Comparison of ENCODE assay signal across 23 mouse cellular contexts in genomic region chr9:108411381-108411942, GRCm38 (mm10). TPM values are rescaled to one million over a fixed set of nuclear protein-coding genes. Genes with fewer than 3 reads are reported as not detected.
DNase-seq lines count a peak whose midpoint lies in the region; ATAC-seq lines count a peak whose summit lies in the region.
"Had no signal": no experiment of that assay in that cellular context is flagged by ENCODE, and none has a peak within 500 bp of the region (broad histone marks: within the 10 kb centered on the region; RNA-seq: fewer than 3 reads in every experiment).

No protein-coding gene starts in this region.

- peak; percentile 68 for DNase-seq in left cerebral cortex, adult 11 months (ENCODE audit: low spot score)
- DNase-seq in left cerebral cortex, postnatal 4 days = no peak
- peak; percentile 31 for DNase-seq in frontal cortex, postnatal 25 days (ENCODE audit: low spot score in 2 of 2)
- peak; percentile 67 to 75 for DNase-seq in left cerebral cortex, adult 18-20 months (ENCODE audit: low spot score in 2 of 2)
- DNase-seq in right cerebral cortex, postnatal 25 days = peak; percentile 70
- no peak for DNase-seq in midbrain, embryonic 11.5 days (ENCODE audit: low spot score, missing footprints)
- no peak for DNase-seq in embryonic facial prominence, embryonic 10.5 days (ENCODE audit: low spot score)
- DNase-seq: cerebellum, adult 9-11 months had no signal

- H3K4me2 ChIP-seq in intestine, embryonic 16.5 days (ENCODE audit: low read depth, low read length) = no peak overlapping the region
- no peak overlapping the region for H3K4me2 ChIP-seq in midbrain, embryonic 11.5 days
- H3K4me2 ChIP-seq: embryonic facial prominence, embryonic 12.5 days; lung, embryonic 15.5 days; neural tube, embryonic 13.5 days had no signal

- H3K36me3 ChIP-seq in intestine, embryonic 16.5 days (ENCODE audit: control insufficient read depth, insufficient read depth, low read length) = no peaks in the 10 kb centered on the region
- H3K36me3 ChIP-seq in midbrain, embryonic 11.5 days (ENCODE audit: control insufficient read depth, insufficient read depth, low read length) = no peaks in the 10 kb centered on the region
- no peaks in the 10 kb centered on the region for H3K36me3 ChIP-seq in embryonic facial prominence, embryonic 10.5 days (replicated peaks)
- H3K36me3 ChIP-seq: embryonic facial prominence, embryonic 12.5 days; heart, embryonic 10.5 days; lung, embryonic 15.5 days; neural tube, embryonic 13.5 days had no signal

- H3K27me3 ChIP-seq in intestine, embryonic 16.5 days (replicated peaks; ENCODE audit: control insufficient read depth, insufficient read depth, low read length) = no peaks in the 10 kb centered on the region
- H3K27me3 ChIP-seq in midbrain, embryonic 11.5 days (ENCODE audit: control insufficient read depth, insufficient read depth, low read length) = no peaks in the 10 kb centered on the region
- no peaks in the 10 kb centered on the region for H3K27me3 ChIP-seq in embryonic facial prominence, embryonic 10.5 days (replicated peaks; ENCODE audit: low read depth, poor library complexity, severe bottlenecking)
- H3K27me3 ChIP-seq: embryonic facial prominence, embryonic 12.5 days; lung, embryonic 15.5 days; neural tube, embryonic 13.5 days had no signal

- H3K27ac ChIP-seq in intestine, embryonic 16.5 days (ENCODE audit: low read length) = no peak overlapping the region
- no peak overlapping the region for H3K27ac ChIP-seq in midbrain, embryonic 11.5 days (ENCODE audit: low read depth, low read length)
- H3K27ac ChIP-seq in embryonic facial prominence, embryonic 10.5 days (replicated peaks) = no peak overlapping the region
- H3K27ac ChIP-seq: embryonic facial prominence, embryonic 12.5 days; heart, embryonic 10.5 days; lung, embryonic 15.5 days; neural tube, embryonic 13.5 days had no signal

- 83% methylated on average over 9 of the region's 9 CpGs for WGBS in intestine, embryonic 16.5 days
- WGBS in midbrain, embryonic 11.5 days = 82% methylated on average over 9 of the region's 9 CpGs
- WGBS in embryonic facial prominence, embryonic 10.5 days = 78% methylated on average over 9 of the region's 9 CpGs

- intact Hi-C loops in left cerebral cortex, postnatal 4 days (cut with DNase I) = no loop called here

- no peak overlapping the region for H3K9ac ChIP-seq in intestine, embryonic 16.5 days (ENCODE audit: low read depth, low read length)
- no peak overlapping the region for H3K9ac ChIP-seq in midbrain, embryonic 11.5 days (ENCODE audit: low read length)
- H3K9ac ChIP-seq: embryonic facial prominence, embryonic 12.5 days; lung, embryonic 15.5 days; neural tube, embryonic 13.5 days had no signal

- no peaks in the 10 kb centered on the region for H3K4me1 ChIP-seq in intestine, embryonic 16.5 days (ENCODE audit: control insufficient read depth, insufficient read depth, low read length)
- no peaks in the 10 kb centered on the region for H3K4me1 ChIP-seq in midbrain, embryonic 11.5 days (ENCODE audit: control insufficient read depth, insufficient read depth, low read length)
- H3K4me1 ChIP-seq in embryonic facial prominence, embryonic 10.5 days = no peaks in the 10 kb centered on the region
- H3K4me1 ChIP-seq: embryonic facial prominence, embryonic 12.5 days; heart, embryonic 10.5 days; lung, embryonic 15.5 days; neural tube, embryonic 13.5 days had no signal

- no peak overlapping the region for H3K4me3 ChIP-seq in intestine, embryonic 16.5 days (ENCODE audit: low read length)
- H3K4me3 ChIP-seq in midbrain, embryonic 11.5 days (ENCODE audit: low read depth, low read length) = no peak overlapping the region
- no peak overlapping the region for H3K4me3 ChIP-seq in embryonic facial prominence, embryonic 10.5 days
- H3K4me3 ChIP-seq: embryonic facial prominence, embryonic 12.5 days; heart, embryonic 10.5 days; lung, embryonic 15.5 days; megakaryocyte, embryonic 14.5 days; neural tube, embryonic 13.5 days had no signal

- H3K9me3 ChIP-seq in intestine, embryonic 16.5 days (ENCODE audit: control insufficient read depth, low read length) = no peaks in the 10 kb centered on the region
- no peaks in the 10 kb centered on the region for H3K9me3 ChIP-seq in midbrain, embryonic 11.5 days (ENCODE audit: control insufficient read depth, low read length)
- no peaks in the 10 kb centered on the region for H3K9me3 ChIP-seq in embryonic facial prominence, embryonic 10.5 days
- H3K9me3 ChIP-seq: embryonic facial prominence, embryonic 12.5 days; heart, embryonic 10.5 days; lung, embryonic 15.5 days; neural tube, embryonic 13.5 days had no signal

- no peak for ATAC-seq in intestine, embryonic 16.5 days
- ATAC-seq in midbrain, embryonic 11.5 days (ENCODE audit: low FRiP score) = no peak

RNA-seq across cellular contexts. Expression of gene Ccdc36, which starts 16.8 kb away (rescaled TPM):
- under 1 TPM in 1 of 2 experiments, not detected in 1; 0.42 TPM for total RNA-seq in left cerebral cortex, postnatal 4 days (2021)
- total RNA-seq in left cerebral cortex, adult 18-20 months (2021) = under 1 TPM; 0.23 TPM
- 1.1 TPM in 2 replicates for polyA plus RNA-seq in intestine, embryonic 16.5 days (2015; fragmentation: Nextera tagmentation; extraction: Ambion mirVana)
- 0.89 and 1.6 TPM in 2 replicates for polyA plus RNA-seq in midbrain, embryonic 11.5 days (2014; fragmentation: Nextera tagmentation; extraction: Ambion mirVana)
- polyA plus RNA-seq in embryonic facial prominence, embryonic 10.5 days (2016; fragmentation: Nextera tagmentation; extraction: Ambion mirVana) = 0.93 and 1.1 TPM in 2 replicates
- total RNA-seq: adrenal gland, postnatal 25 days; heart, postnatal 25 days; MEL; monocyte, adult 5-6 weeks had no signal
- polyA plus RNA-seq: spleen, adult 2 months had no signal

RNA-seq across cellular contexts. Expression of gene 1700102P08Rik, which starts 18.9 kb away (rescaled TPM):
- total RNA-seq in left cerebral cortex, postnatal 4 days (2021) = 1 to 10 TPM; 3.6 to 4.9 TPM
- 1 to 10 TPM; 3.4 to 3.8 TPM for total RNA-seq in left cerebral cortex, adult 18-20 months (2021)
- polyA plus RNA-seq in intestine, embryonic 16.5 days (2015; fragmentation: Nextera tagmentation; extraction: Ambion mirVana) = 0.49 and 0.55 TPM in 2 replicates
- polyA plus RNA-seq in midbrain, embryonic 11.5 days (2014; fragmentation: Nextera tagmentation; extraction: Ambion mirVana) = 1.2 and 1.4 TPM in 2 replicates
- 0.67 and 1.0 TPM in 2 replicates for polyA plus RNA-seq in embryonic facial prominence, embryonic 10.5 days (2016; fragmentation: Nextera tagmentation; extraction: Ambion mirVana)

RNA-seq across cellular contexts. Expression of gene BC048562, which starts 24.8 kb away (rescaled TPM):
- total RNA-seq in left cerebral cortex, postnatal 4 days (2021) = not detected
- total RNA-seq in left cerebral cortex, adult 18-20 months (2021) = not detected
- polyA plus RNA-seq in intestine, embryonic 16.5 days (2015; fragmentation: Nextera tagmentation; extraction: Ambion mirVana) = not detected in 2 replicates
- polyA plus RNA-seq in midbrain, embryonic 11.5 days (2014; fragmentation: Nextera tagmentation; extraction: Ambion mirVana) = not detected in 2 replicates
- polyA plus RNA-seq in embryonic facial prominence, embryonic 10.5 days (2016; fragmentation: Nextera tagmentation; extraction: Ambion mirVana) = not detected in 2 replicates
- total RNA-seq: adrenal gland, postnatal 25 days; gastrocnemius, postnatal 14 days; heart, postnatal 25 days; layer of hippocampus, postnatal 10 days; MEL; monocyte, adult 5-6 weeks had no signal
- polyA plus RNA-seq: embryonic facial prominence, embryonic 12.5 days; heart, embryonic 10.5 days; kidney, embryonic 14.5 days; lung, embryonic 15.5 days; neural tube, embryonic 13.5 days; spleen, adult 2 months; stomach, embryonic 16.5 days had no signal

RNA-seq across cellular contexts. Expression of gene Ccdc71, which starts 48.9 kb away (rescaled TPM):
- 10 to 100 TPM; 44.3 to 45.7 TPM for total RNA-seq in left cerebral cortex, postnatal 4 days (2021)
- 10 to 100 TPM; 37.9 to 39.9 TPM for total RNA-seq in left cerebral cortex, adult 18-20 months (2021)
- polyA plus RNA-seq in intestine, embryonic 16.5 days (2015; fragmentation: Nextera tagmentation; extraction: Ambion mirVana) = 49.2 and 53.5 TPM in 2 replicates
- 48.1 and 48.6 TPM in 2 replicates for polyA plus RNA-seq in midbrain, embryonic 11.5 days (2014; fragmentation: Nextera tagmentation; extraction: Ambion mirVana)
- polyA plus RNA-seq in embryonic facial prominence, embryonic 10.5 days (2016; fragmentation: Nextera tagmentation; extraction: Ambion mirVana) = 56.6 and 57.5 TPM in 2 replicates

RNA-seq across cellular contexts. Expression of gene Klhdc8b, which starts 49.9 kb away (rescaled TPM):
- total RNA-seq in left cerebral cortex, postnatal 4 days (2021) = 10 to 100 TPM; 32.7 to 37.9 TPM
- total RNA-seq in left cerebral cortex, adult 18-20 months (2021) = 10 to 100 TPM; 40.3 to 44.7 TPM
- 44.7 and 49.6 TPM in 2 replicates for polyA plus RNA-seq in intestine, embryonic 16.5 days (2015; fragmentation: Nextera tagmentation; extraction: Ambion mirVana)
- 34.4 and 36.2 TPM in 2 replicates for polyA plus RNA-seq in midbrain, embryonic 11.5 days (2014; fragmentation: Nextera tagmentation; extraction: Ambion mirVana)
- polyA plus RNA-seq in embryonic facial prominence, embryonic 10.5 days (2016; fragmentation: Nextera tagmentation; extraction: Ambion mirVana) = 21.6 and 24.2 TPM in 2 replicates

Comparison
In these comparisons a context has a peak if more than half of its experiments do, and no peak if none do; other contexts are left out.
1. DNase-seq: peak in left cerebral cortex, adult 11 months (single experiment), frontal cortex, postnatal 25 days (2 of 2), left cerebral cortex, adult 18-20 months (2 of 2) and right cerebral cortex, postnatal 25 days (single experiment); none in left cerebral cortex, postnatal 4 days (single experiment), midbrain, embryonic 11.5 days (single experiment) and embryonic facial prominence, embryonic 10.5 days (single experiment).